Mouse (Mus musculus) limb, embryonic 15.5 days (tissue): Measurements from ENCODE around the gene Angpt4. TPM values are rescaled to one million over a fixed set of nuclear protein-coding genes. Genes with fewer than 3 reads are reported as not detected.
A peak's percentile ranks its signal among the peaks of the same experiment; 100 is the strongest.

Experiments
- ATAC-seq: fragments of 200-750 bp; cut with Nextera tagmentation; 2 replicates; pipeline ENCODE4 v1.8.0; 2017; ENCODE audit warnings: low read depth, moderate TSS enrichment; ENCODE audit not compliant: insufficient number of reproducible peaks, low FRiP score, low TSS enrichment
- H3K27ac ChIP-seq: fragments of 300-500 bp; sonication (generic); 2 replicates; pipeline ENCODE4 v1.5.1; 2015; ENCODE audit warnings: moderate library complexity, mild to moderate bottlenecking, inconsistent platforms
- H3K27me3 ChIP-seq: fragments of 300-500 bp; sonication (generic); 2 replicates; pipeline ENCODE4 v1.6.1; 2015; ENCODE audit warnings: inconsistent platforms
- H3K36me3 ChIP-seq: fragments of 300-500 bp; sonication (generic); 2 replicates; pipeline ENCODE4 v1.6.1; 2015; ENCODE audit warnings: inconsistent platforms
- H3K4me1 ChIP-seq: fragments of 300-500 bp; sonication (generic); 2 replicates; pipeline ENCODE4 v1.6.1; 2015; ENCODE audit warnings: inconsistent platforms
- H3K4me2 ChIP-seq: fragments of 300-500 bp; sonication (generic); 2 replicates; pipeline ENCODE4 v1.6.1; 2015; ENCODE audit warnings: mild to moderate bottlenecking, inconsistent platforms
- H3K4me3 ChIP-seq: fragments of 300-500 bp; sonication (generic); 2 replicates; pipeline ENCODE4 v1.5.1; 2015; ENCODE audit warnings: mild to moderate bottlenecking, inconsistent platforms
- H3K9ac ChIP-seq: fragments of 300-500 bp; sonication (generic); 2 replicates; pipeline ENCODE4 v1.6.1; 2015; ENCODE audit warnings: inconsistent platforms
- H3K9me3 ChIP-seq: fragments of 300-500 bp; sonication (generic); 2 replicates; pipeline ENCODE4 v1.6.1; 2016; ENCODE audit warnings: inconsistent platforms
- WGBS: fragments of 180-500 bp; shearing (Covaris S2); methylation state at CpG from one replicate; pipeline ENCODE4 v1.1.7; 2015; 5-methylcytosine and 5-hydroxymethylcytosine counted together
- polyA plus RNA-seq: library from polyadenylated mRNA; unstranded; fragments of >200 nt; fragmentation: Nextera tagmentation; extraction: Ambion mirVana; gene quantifications from 2 replicates; pipeline ENCODE4 v1.2.1, GENCODE M21; 2015

Angpt4 gene
- polyA plus RNA-seq, 1 experiment from 2014 or later, result 0.60 TPM

GRCm38 (mm10) chr2:151975295-151975694, 64.3 kb downstream of the Angpt4 start:
- Histone ChIP-seq H3K4me3 (no peak overlapping the region), H3K27ac (no peak overlapping the region), H3K36me3 (no peaks in the 10 kb centered on the region), H3K9me3 (no peaks in the 10 kb centered on the region), H3K4me1 (peaks cover 60% of the 10 kb centered on the region), H3K27me3 (peaks cover 15% of the 10 kb centered on the region), H3K4me2 (no peak overlapping the region), H3K9ac (no peak overlapping the region)
- no peak for ATAC-seq
- 90% methylated on average over 5 of the region's 5 CpGs for WGBS

GRCm38 (mm10) chr2:151976067-151976466, 65.1 kb downstream of the Angpt4 start:
- H3K4me1 ChIP-seq, result peaks cover 55% of the 10 kb centered on the region
- H3K27ac ChIP-seq, result no peak overlapping the region
- 95% methylated on average over 3 of the region's 3 CpGs for WGBS
- H3K9ac ChIP-seq, result no peak overlapping the region
- no peak for ATAC-seq
- no peaks in the 10 kb centered on the region for H3K36me3 ChIP-seq
- H3K9me3 ChIP-seq, result no peaks in the 10 kb centered on the region
- peaks cover 15% of the 10 kb centered on the region for H3K27me3 ChIP-seq
- H3K4me3 ChIP-seq, result no peak overlapping the region
- no peak overlapping the region for H3K4me2 ChIP-seq

DNA sequence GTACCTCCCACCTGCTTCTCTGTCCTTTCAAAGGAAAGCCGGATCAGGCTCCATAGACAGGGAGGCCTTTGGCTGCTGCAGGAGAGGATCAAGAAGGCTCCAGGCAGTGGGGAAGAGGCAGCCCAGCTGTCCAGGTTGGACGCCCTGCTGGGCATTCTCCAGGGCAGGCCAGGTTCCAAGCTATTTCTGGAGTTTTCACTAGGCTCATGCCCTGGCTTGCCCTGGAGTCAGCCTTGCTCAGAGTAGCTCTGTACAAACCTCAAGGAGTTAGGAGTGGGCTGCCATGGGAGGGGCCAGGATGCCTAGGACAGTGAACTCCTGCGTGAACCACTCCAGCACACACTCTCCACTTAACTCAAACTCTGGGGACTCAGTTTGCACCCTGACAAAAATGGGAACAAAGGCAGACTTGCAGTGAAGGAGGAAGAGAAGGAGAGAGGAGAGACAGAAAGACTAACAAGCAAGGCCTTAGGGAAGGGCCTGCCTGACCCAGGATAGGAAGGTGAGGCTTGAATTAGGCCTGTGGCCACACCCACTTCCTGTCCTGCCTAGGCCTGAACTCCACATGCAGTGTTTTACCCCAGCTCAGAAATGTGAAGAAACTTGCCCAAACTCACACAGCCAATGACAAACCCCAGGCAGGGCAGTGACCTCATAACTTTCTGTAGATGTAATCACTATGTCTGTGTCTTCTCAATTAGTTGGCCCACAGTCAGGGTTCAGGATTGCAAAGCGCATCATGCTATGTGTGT, 66.9 kb downstream of the Angpt4 start:
- Histone ChIP-seq H3K27ac (no peak overlapping the region), H3K36me3 (no peaks in the 10 kb centered on the region), H3K4me3 (no peak overlapping the region), H3K9me3 (no peaks in the 10 kb centered on the region), H3K27me3 (peaks cover 12% of the 10 kb centered on the region), H3K4me1 (peaks cover 40% of the 10 kb centered on the region), H3K4me2 (0 out of 2 replicates have a peak overlapping the region, but pooled peaks have one; percentile 84), H3K9ac (no peak overlapping the region)
- no peak for ATAC-seq
- 73% methylated on average over 4 of the region's 4 CpGs for WGBS

- H3K9me3 ChIP-seq, result no peaks in the 10 kb centered on the region
These were observed 67.5 kb downstream of the Angpt4 start for GRCm38 (mm10) chr2:151978494-151978893.

GRCm38 (mm10) chr2:151979470-151980354, 68.7 kb downstream of the Angpt4 start, which contains the start of gene Fam110a:
Gene Fam110a, minus strand, starts transcription at chr2:151980219.
- Histone ChIP-seq H3K4me1 (peaks cover 31% of the 10 kb centered on the region), H3K9me3 (no peaks in the 10 kb centered on the region), H3K36me3 (no peaks in the 10 kb centered on the region), H3K4me3 (peak within 1 kb of the TSS; percentile 56), H3K4me2 (peak within 1 kb of the TSS; percentile 84), H3K27me3 (no peaks in the 10 kb centered on the region), H3K9ac (peak within 1 kb of the TSS; percentile 51), H3K27ac (peak within 1 kb of the TSS; percentile 29; the same call in 1 of the 2 replicates)
- WGBS, result under 1% methylated on average over 46 of the region's 46 CpGs
- ATAC-seq, result peak; percentile 70; the same call in 1 of the 2 replicates

More at GRCm38 (mm10) chr2:151978494-151978893, 67.5 kb downstream of the Angpt4 start:
- Histone ChIP-seq H3K9ac (no peak overlapping the region), H3K4me2 (peak overlapping the region; percentile 84; the same call in 1 of the 2 replicates), H3K4me1 (peaks cover 35% of the 10 kb centered on the region), H3K36me3 (no peaks in the 10 kb centered on the region), H3K27ac (no peak overlapping the region), H3K27me3 (peaks cover 8% of the 10 kb centered on the region), H3K4me3 (peak overlapping the region; percentile 56)
- 51% methylated on average over 6 of the region's 6 CpGs for WGBS
- ATAC-seq, result no peak

DNA sequence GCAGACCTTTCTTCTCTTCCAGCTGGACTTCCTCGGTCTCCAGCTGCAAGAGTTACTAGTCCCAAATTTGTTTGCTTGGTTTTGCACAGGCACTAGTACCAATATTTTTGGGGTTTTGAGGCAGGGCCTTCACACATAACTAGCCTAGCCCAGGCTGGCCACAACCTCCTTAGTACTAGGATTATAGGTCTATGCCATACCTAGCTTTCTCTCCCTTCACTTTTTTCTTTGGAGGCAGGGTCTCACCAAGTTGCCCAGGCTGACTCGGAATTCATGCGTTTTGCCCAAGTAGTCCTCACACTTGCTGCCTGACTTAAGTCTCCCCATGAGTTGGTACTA, 69.3 kb downstream of the Angpt4 start:
- H3K9me3 ChIP-seq, result no peaks in the 10 kb centered on the region
- H3K27me3 ChIP-seq, result no peaks in the 10 kb centered on the region
- no peaks in the 10 kb centered on the region for H3K36me3 ChIP-seq
- peak overlapping the region; percentile 84 for H3K4me2 ChIP-seq
- WGBS, result 42% methylated on average over 3 of the region's 3 CpGs
- peak overlapping the region; percentile 29; the same call in 1 of the 2 replicates for H3K27ac ChIP-seq
- H3K4me1 ChIP-seq, result peaks cover 31% of the 10 kb centered on the region
- no peak for ATAC-seq
- 0 out of 2 replicates have a peak overlapping the region, but pooled peaks have one; percentile 51 for H3K9ac ChIP-seq
- peak overlapping the region; percentile 56 for H3K4me3 ChIP-seq

- no peak overlapping the region for H3K9ac ChIP-seq
- H3K9me3 ChIP-seq, result no peaks in the 10 kb centered on the region
- H3K27ac ChIP-seq, result no peak overlapping the region
- WGBS, result 64% methylated on average over 6 of the region's 6 CpGs
- no peak overlapping the region for H3K4me2 ChIP-seq
- H3K36me3 ChIP-seq, result no peaks in the 10 kb centered on the region
- peaks cover 31% of the 10 kb centered on the region for H3K4me1 ChIP-seq
- no peaks in the 10 kb centered on the region for H3K27me3 ChIP-seq
- ATAC-seq, result no peak
- H3K4me3 ChIP-seq, result no peak overlapping the region
These were observed 70.3 kb downstream of the Angpt4 start for GRCm38 (mm10) chr2:151981268-151981667.

- H3K4me1 ChIP-seq, result peaks cover 31% of the 10 kb centered on the region
- no peaks in the 10 kb centered on the region for H3K9me3 ChIP-seq
- H3K36me3 ChIP-seq, result no peaks in the 10 kb centered on the region
- H3K27me3 ChIP-seq, result no peaks in the 10 kb centered on the region
- no peak for ATAC-seq
- H3K4me3 ChIP-seq, result no peak overlapping the region
- H3K27ac ChIP-seq, result no peak overlapping the region
- H3K9ac ChIP-seq, result no peak overlapping the region
- no peak overlapping the region for H3K4me2 ChIP-seq
These were observed 71.5 kb downstream of the Angpt4 start for GRCm38 (mm10) chr2:151982476-151982875.

- no peaks in the 10 kb centered on the region for H3K36me3 ChIP-seq
- H3K9ac ChIP-seq, result no peak overlapping the region
- H3K4me2 ChIP-seq, result no peak overlapping the region
- H3K27ac ChIP-seq, result no peak overlapping the region; the same call in 1 of the 2 replicates
- H3K4me3 ChIP-seq, result no peak overlapping the region
- no peaks in the 10 kb centered on the region for H3K9me3 ChIP-seq
- no peak for ATAC-seq
- H3K27me3 ChIP-seq, result no peaks in the 10 kb centered on the region
- H3K4me1 ChIP-seq, result peaks cover 17% of the 10 kb centered on the region
- WGBS, result 41% methylated on average over 9 of the region's 9 CpGs
These were observed 73.0 kb downstream of the Angpt4 start for GRCm38 (mm10) chr2:151984019-151984418.

- H3K4me1 ChIP-seq, result peaks cover 4% of the 10 kb centered on the region; the same call in 1 of the 2 replicates
- ATAC-seq, result no peak
- no peaks in the 10 kb centered on the region for H3K27me3 ChIP-seq
- WGBS, result 59% methylated on average over 7 of the region's 7 CpGs
- no peak overlapping the region for H3K4me3 ChIP-seq
- H3K36me3 ChIP-seq, result no peaks in the 10 kb centered on the region
- no peaks in the 10 kb centered on the region for H3K9me3 ChIP-seq
- H3K9ac ChIP-seq, result no peak overlapping the region
- no peak overlapping the region for H3K4me2 ChIP-seq
- no peak overlapping the region for H3K27ac ChIP-seq
These were observed 74.6 kb downstream of the Angpt4 start for GRCm38 (mm10) chr2:151985426-151986172.

- Histone ChIP-seq H3K27me3 (no peaks in the 10 kb centered on the region), H3K9ac (no peak overlapping the region), H3K9me3 (no peaks in the 10 kb centered on the region), H3K4me2 (no peak overlapping the region), H3K27ac (no peak overlapping the region), H3K36me3 (no peaks in the 10 kb centered on the region), H3K4me3 (no peak overlapping the region), H3K4me1 (peaks cover 4% of the 10 kb centered on the region; the same call in 1 of the 2 replicates)
- 67% methylated on average over 8 of the region's 8 CpGs for WGBS
- ATAC-seq, result no peak
These were observed 75.9 kb downstream of the Angpt4 start for GRCm38 (mm10) chr2:151986958-151987357.
